Mouse (Mus musculus) lung, postnatal 14 days (tissue): ENCODE measurements at regions not wholly inside any gene's neighbourhood (a gene's known extent, or its start where the extent isn't known, plus 50 kb on each side); places are given as distances from the start of the nearest gene placed in this dataset.

ENCODE experiments used
- DNase-seq: peaks from one replicate; pipeline ENCODE4 v3.0.0; 2021

DNA sequence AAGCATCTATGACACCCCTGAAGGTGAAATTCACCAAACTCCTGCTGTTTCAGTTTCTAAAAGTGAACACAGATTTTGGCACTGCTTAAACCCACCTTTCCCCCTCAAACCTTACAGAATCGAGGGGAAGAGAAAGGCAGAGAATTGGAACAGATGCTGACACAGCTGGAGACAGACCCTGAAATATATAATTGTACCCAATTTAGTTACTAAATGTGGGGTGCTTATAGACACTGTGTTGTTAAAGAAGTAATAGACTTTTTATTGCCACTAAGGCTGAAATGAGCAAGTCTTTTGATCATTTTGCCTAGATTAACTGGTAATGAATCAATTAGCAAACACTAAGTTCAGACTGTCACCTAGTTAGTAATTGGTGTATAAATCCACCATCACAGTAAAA is 341.8 kb upstream of the Fam98a start:
- DNase-seq: no peak

- DNase-seq: no peak
Measured at GRCm38 (mm10) chr17:75892156-75892555, 340.4 kb upstream of the Fam98a start.

DNA sequence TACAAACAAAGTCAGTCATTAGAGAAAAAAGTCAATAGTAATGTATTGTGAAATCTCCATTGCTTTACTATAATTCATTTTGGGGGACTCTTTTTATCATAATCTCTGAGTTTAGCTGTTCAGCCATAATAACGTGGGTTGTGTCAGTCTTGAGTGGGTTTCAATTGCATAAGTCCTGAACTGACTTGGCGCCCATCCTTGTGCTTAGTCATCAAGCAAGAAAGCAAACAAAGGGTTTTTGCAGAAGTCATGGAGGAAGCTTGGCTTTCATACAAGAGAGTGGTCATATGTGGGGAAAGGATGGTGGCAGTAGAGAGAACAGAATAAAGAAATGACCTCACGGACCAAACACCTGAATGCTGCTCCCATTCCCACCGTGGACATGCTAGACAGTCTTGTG is 339.8 kb upstream of the Fam98a start:
- no peak for DNase-seq

GRCm38 (mm10) chr17:75877848-75878247 is 326.1 kb upstream of the Fam98a start:
- no peak for DNase-seq

DNA sequence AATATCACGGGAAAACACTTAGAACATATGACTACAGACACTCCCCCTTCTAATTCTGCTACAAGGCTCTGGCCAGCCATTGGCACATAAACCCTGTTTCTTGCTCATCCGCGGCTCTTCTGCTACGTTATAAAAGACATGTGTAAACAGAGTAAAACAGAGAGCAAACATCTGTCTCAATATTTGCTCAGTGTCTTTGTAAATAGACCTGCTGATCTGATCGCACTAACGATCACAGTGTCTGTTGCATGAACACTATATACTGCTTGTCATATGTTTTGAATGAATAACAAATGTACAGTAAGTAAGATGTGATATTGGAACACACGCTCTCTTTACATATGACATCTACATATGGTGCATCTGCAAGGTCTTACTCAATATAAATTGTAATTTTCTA is 325.1 kb upstream of the Fam98a start:
- DNase-seq: no peak

DNA sequence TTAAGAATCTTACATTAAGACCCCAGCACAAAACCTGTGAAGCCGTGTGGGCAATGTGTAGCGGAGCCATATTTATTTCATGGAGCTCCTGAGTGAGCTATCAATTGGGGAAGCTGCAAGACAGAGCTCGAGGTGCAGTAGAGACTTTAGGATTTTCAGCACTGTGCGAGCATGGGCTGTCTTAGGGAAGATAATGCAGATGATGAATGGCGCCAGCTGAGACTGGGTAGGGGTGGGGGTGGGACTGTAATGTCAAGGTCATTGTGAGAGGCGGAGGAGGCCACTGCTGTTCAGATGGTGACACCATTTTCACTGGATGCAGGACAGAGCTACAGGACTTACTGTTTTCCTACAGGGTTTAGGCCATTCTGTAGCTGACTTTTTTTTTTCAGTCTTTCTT is 322.8 kb upstream of the Fam98a start:
- no peak for DNase-seq

- DNase-seq: no peak
Measured at GRCm38 (mm10) chr17:75870492-75870891, 318.7 kb upstream of the Fam98a start.

- DNase-seq: no peak
Measured at GRCm38 (mm10) chr17:75857015-75857414, 305.3 kb upstream of the Fam98a start.

GRCm38 (mm10) chr17:75815997-75816626 is 264.4 kb upstream of the Fam98a start:
- no peak for DNase-seq

- no peak for DNase-seq
Measured at GRCm38 (mm10) chr17:75812163-75812562, 260.4 kb upstream of the Fam98a start.

DNA sequence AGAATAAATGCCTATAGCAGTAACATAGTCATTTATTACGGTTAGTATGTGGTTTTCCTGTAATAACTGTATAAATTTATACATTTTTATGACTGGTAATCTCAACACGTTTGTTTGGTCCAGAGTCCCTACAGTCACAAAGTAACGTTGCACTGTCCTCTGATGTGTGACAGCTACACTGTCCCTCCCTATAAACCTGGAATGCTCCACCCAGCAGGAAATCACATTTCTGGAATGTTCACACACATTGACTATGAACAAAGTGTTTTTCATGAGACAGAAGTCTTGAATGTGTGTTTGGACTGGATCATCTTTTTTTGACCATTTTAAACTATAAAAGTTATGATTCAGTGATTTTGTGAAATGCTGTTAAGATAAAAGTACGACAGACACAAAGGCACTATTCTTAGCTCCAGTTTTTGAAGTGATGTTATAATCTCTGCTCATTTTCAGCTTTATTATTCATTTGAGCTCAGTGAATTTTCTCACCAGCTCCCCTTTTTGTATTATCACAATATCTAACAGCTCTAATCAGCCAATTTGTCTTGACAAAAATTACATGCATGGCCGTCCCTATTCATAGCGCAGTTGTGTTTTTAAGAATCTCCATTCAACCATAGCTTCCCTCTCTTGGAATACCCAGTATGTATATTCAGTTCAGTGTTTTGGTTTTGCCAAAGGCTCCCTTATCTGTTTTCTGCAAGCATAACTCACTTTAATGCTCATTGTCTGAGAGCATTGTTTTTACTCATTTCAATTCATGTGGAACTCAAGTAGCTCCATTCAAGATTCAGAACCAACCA is 257.0 kb upstream of the Fam98a start:
- DNase-seq: no peak

DNA sequence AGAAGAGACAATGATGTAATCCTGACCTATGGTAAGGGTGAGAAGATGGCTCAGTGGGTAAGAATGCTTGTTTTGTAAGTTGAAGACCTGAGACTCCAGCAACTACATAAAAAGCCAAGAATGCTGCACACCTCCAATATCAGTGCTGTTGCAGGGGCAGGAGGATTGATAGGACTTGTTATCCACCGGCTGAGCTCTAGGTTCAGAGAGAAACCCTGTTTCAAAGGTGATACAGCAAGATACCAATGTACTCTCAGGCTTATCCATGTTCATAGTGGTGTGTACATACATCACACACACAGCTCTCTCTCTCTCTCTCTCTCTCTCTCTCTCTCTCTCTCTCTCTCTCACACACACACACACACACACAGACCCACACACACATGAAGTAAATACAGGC is 256.3 kb upstream of the Fam98a start:
- no peak for DNase-seq

DNA sequence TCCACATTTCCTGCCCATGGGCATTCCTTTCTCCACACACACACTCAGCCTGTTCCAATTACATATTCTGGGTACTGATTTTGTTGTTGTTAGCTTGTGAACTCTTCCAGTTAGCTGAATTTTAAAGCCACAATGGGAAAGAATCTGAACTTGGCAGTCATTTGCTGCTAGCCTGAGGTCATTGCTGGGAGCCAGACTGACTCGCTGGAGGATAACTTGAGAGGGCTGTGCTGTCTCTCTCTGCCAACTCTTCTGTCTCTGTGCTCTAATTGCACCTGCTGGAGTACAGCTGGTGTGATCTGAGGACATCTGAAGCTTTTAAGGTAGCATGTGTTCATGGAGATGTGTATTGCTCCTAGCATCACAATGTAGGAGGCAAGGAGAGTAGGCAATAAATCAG is 252.6 kb upstream of the Fam98a start:
- DNase-seq: no peak

DNA sequence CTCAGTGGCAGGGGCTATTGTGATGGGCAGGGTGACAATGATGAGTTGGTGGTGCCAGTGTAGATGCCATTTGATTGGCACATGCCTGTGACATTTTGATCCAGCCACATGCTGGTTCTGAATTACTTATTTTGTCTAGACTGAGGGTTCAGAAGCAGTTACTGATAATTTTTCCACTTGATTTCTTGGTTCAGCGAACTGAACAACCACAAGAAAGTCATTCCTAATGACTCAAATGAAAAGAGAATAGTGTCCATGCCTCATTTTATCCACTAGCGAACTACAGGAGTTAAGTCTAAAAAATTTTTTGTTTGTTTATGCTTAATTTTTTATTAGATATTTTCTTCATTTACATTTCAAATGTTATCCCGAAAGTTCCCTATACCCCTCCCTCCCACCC is 244.6 kb upstream of the Fam98a start:
- DNase-seq: no peak

DNA sequence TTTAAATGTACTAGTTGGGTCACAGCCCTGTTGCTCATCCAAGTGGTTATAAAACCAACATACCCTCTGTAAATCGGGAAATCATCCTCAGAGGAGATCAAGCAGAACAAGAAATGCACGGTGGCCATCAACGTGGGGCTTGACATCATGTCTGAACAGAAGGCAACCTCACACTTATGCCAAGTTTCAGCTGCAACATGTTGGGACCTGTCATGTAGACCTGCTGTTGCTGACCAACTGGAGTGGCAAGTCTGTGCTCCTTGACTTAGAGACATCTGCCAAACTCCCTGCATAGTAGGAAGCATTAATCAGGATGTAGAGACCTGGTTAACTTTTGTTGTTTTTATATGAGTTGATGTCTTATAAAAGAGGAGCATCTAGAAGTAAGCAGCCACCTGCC is 244.0 kb upstream of the Fam98a start:
- DNase-seq: no peak

GRCm38 (mm10) chr17:75779770-75780169 is 228.0 kb upstream of the Fam98a start:
- DNase-seq: no peak

- no peak for DNase-seq
Measured at GRCm38 (mm10) chr17:75776611-75777010, 224.9 kb upstream of the Fam98a start.

DNA sequence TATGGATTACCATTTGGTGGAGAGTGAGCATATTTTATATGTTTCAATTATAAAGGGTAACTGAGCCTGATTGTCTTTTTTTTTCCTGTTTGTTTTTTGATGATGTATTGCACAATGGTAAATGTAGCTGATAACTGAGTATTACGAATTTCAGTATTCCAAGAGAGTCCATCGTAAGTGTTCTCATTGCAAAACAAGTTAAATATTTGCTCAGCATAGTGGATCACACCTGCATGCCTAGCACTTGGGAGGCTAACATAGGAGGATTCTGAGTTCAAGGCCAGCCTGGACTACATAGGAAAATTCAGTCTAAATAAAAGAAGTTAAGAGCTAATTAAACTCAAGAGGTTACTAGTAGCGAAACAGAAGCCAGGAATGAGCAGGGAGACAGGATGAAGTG is 223.8 kb upstream of the Fam98a start:
- no peak for DNase-seq

- DNase-seq: no peak
Measured at GRCm38 (mm10) chr17:75772861-75773260, 221.1 kb upstream of the Fam98a start.

- no peak for DNase-seq
Measured at GRCm38 (mm10) chr17:75768654-75769053, 216.9 kb upstream of the Fam98a start.

DNA sequence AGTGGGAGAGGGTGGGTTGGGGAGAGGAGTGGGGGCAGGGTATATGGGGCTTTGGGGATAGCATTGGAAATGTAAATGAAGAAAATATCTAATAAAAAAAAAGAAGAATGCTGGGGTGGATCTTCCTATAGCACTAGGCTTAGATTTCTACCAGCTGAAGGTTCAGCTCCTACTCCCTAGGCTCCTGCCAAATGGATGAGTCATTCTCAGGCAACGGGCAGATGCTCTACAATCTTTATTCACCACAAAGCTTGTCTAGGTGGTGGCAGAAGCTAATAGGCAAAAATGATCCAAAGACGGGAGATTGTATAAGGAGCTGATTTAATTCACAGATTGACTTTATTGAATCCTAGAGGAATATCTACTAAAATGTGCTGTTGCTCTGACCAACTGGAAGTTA is 211.6 kb upstream of the Fam98a start:
- no peak for DNase-seq

- DNase-seq: no peak
Measured at GRCm38 (mm10) chr17:75756487-75756886, 204.7 kb upstream of the Fam98a start.

- DNase-seq: no peak
Measured at GRCm38 (mm10) chr17:75716458-75716857, 164.7 kb upstream of the Fam98a start.

GRCm38 (mm10) chr17:75714578-75714977 is 162.8 kb upstream of the Fam98a start:
- no peak for DNase-seq

DNA sequence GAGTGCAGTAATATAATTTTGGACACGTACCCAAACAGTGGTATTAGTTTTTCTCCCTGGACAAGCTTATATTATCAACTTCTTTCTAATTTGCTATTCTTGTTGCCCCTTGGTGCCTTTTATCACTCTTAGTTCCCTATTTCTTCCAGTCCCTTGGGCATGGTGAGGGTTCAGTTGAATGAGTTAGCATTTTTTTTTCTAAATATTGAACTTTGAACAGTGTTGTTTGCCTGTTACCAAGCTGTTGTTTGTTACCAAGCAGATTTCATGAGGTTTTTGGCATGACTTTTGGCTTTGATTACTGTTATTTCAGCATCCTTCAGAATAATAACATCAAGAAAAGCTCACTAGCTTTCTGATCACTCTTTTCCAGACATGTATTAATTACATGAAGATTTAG is 162.3 kb upstream of the Fam98a start:
- DNase-seq: no peak
